Mouse (Mus musculus): ENCODE measurements around the gene Cmas. TPM values are rescaled to one million over a fixed set of nuclear protein-coding genes. Genes with fewer than 3 reads are reported as not detected.

The Cmas gene
- 135 and 141 TPM in 2 replicates for polyA plus RNA-seq (2015; fragmentation: Nextera tagmentation; extraction: Ambion mirVana)

- peak within 1 kb of the TSS; percentile 96 for H3K27ac ChIP-seq
- peak; percentile 94 for ATAC-seq
- H3K36me3 ChIP-seq: 0 out of 2 replicates have a peak, but pooled peaks cover 5% of the 10 kb centered on the region
- peaks cover 10% of the 10 kb centered on the region for H3K4me1 ChIP-seq (replicated peaks)
- no peaks in the 10 kb centered on the region; the same call in 1 of the 2 replicates for H3K27me3 ChIP-seq (replicated peaks)
- H3K9ac ChIP-seq: peak within 1 kb of the TSS; percentile 86
- WGBS: under 1% methylated on average over 66 of the region's 68 CpGs
- peak within 1 kb of the TSS; percentile 75 for H3K4me3 ChIP-seq (replicated peaks)
- H3K4me2 ChIP-seq (replicated peaks): peak within 1 kb of the TSS; percentile 71
- no peaks in the 10 kb centered on the region for H3K9me3 ChIP-seq
Measured at GRCm38 (mm10) chr6:142756507-142757333, at the start of gene Cmas. TSS of gene Cmas (plus strand) at chr6:142756686.

- no peaks in the 10 kb centered on the region for H3K27me3 ChIP-seq (replicated peaks)
- WGBS: 82% methylated on average over 3 of the region's 3 CpGs
- ATAC-seq: no peak
- H3K9ac ChIP-seq: no peak overlapping the region
- no peak overlapping the region for H3K27ac ChIP-seq
- H3K36me3 ChIP-seq: no peaks in the 10 kb centered on the region
- H3K4me2 ChIP-seq (replicated peaks): no peak overlapping the region
- no peaks in the 10 kb centered on the region for H3K9me3 ChIP-seq
- no peak overlapping the region for H3K4me3 ChIP-seq (replicated peaks)
- H3K4me1 ChIP-seq (replicated peaks): peaks cover 8% of the 10 kb centered on the region
Measured at GRCm38 (mm10) chr6:142706688-142707087, 49.8 kb upstream of the Cmas start.

GRCm38 (mm10) chr6:142708369-142708768 lies 48.1 kb upstream of the Cmas start:
- H3K27ac ChIP-seq: no peak overlapping the region
- peaks cover 8% of the 10 kb centered on the region; the same call in 1 of the 2 replicates for H3K4me1 ChIP-seq (replicated peaks)
- no peaks in the 10 kb centered on the region for H3K36me3 ChIP-seq
- 78% methylated on average over 6 of the region's 6 CpGs for WGBS
- H3K9ac ChIP-seq: no peak overlapping the region
- no peaks in the 10 kb centered on the region for H3K9me3 ChIP-seq
- H3K4me3 ChIP-seq (replicated peaks): no peak overlapping the region
- ATAC-seq: no peak
- no peaks in the 10 kb centered on the region for H3K27me3 ChIP-seq (replicated peaks)
- no peak overlapping the region for H3K4me2 ChIP-seq (replicated peaks)

GRCm38 (mm10) chr6:142710690-142711089 lies 45.8 kb upstream of the Cmas start:
- Histone ChIP-seq H3K9ac (no peak overlapping the region), H3K27me3 (replicated peaks) (no peaks in the 10 kb centered on the region), H3K4me1 (replicated peaks) (peaks cover 9% of the 10 kb centered on the region; the same call in 1 of the 2 replicates), H3K4me2 (replicated peaks) (no peak overlapping the region), H3K4me3 (replicated peaks) (no peak overlapping the region), H3K9me3 (no peaks in the 10 kb centered on the region), H3K36me3 (no peaks in the 10 kb centered on the region), H3K27ac (0 out of 2 replicates have a peak overlapping the region, but pooled peaks have one; percentile 23)
- ATAC-seq: no peak
- 68% methylated on average over 6 of the region's 6 CpGs for WGBS

GRCm38 (mm10) chr6:142711106-142711505 lies 45.4 kb upstream of the Cmas start:
- 43% methylated on average over 4 of the region's 4 CpGs for WGBS
- H3K4me2 ChIP-seq (replicated peaks): no peak overlapping the region
- no peak overlapping the region for H3K4me3 ChIP-seq (replicated peaks)
- no peaks in the 10 kb centered on the region for H3K36me3 ChIP-seq
- no peaks in the 10 kb centered on the region for H3K9me3 ChIP-seq
- ATAC-seq: no peak
- H3K27ac ChIP-seq: 0 out of 2 replicates have a peak overlapping the region, but pooled peaks have one; percentile 23
- no peaks in the 10 kb centered on the region for H3K27me3 ChIP-seq (replicated peaks)
- H3K4me1 ChIP-seq (replicated peaks): peaks cover 11% of the 10 kb centered on the region; the same call in 1 of the 2 replicates
- H3K9ac ChIP-seq: no peak overlapping the region

GRCm38 (mm10) chr6:142715026-142715425 lies 41.5 kb upstream of the Cmas start:
- Histone ChIP-seq H3K36me3 (no peaks in the 10 kb centered on the region), H3K9me3 (no peaks in the 10 kb centered on the region), H3K27me3 (replicated peaks) (no peaks in the 10 kb centered on the region), H3K4me3 (replicated peaks) (no peak overlapping the region), H3K4me2 (replicated peaks) (no peak overlapping the region), H3K9ac (no peak overlapping the region), H3K4me1 (replicated peaks) (peaks cover 11% of the 10 kb centered on the region; the same call in 1 of the 2 replicates), H3K27ac (0 out of 2 replicates have a peak overlapping the region, but pooled peaks have one; percentile 48)
- peak; percentile 27; the same call in 1 of the 2 replicates for ATAC-seq
- 55% methylated on average over 8 of the region's 8 CpGs for WGBS

- Histone ChIP-seq H3K9ac (no peak overlapping the region), H3K4me2 (replicated peaks) (no peak overlapping the region), H3K4me1 (replicated peaks) (0 out of 2 replicates have a peak, but pooled peaks cover 5% of the 10 kb centered on the region), H3K27ac (no peak overlapping the region), H3K36me3 (no peaks in the 10 kb centered on the region), H3K27me3 (replicated peaks) (no peaks in the 10 kb centered on the region), H3K9me3 (no peaks in the 10 kb centered on the region), H3K4me3 (replicated peaks) (no peak overlapping the region)
- ATAC-seq: no peak
- WGBS: 48% methylated on average over 4 of the region's 4 CpGs
Measured at GRCm38 (mm10) chr6:142717186-142717585, 39.3 kb upstream of the Cmas start.

GRCm38 (mm10) chr6:142718167-142718566 lies 38.3 kb upstream of the Cmas start:
- WGBS: 38% methylated on average over 7 of the region's 7 CpGs
- no peaks in the 10 kb centered on the region for H3K36me3 ChIP-seq
- H3K9ac ChIP-seq: no peak overlapping the region
- no peak overlapping the region for H3K4me3 ChIP-seq (replicated peaks)
- H3K9me3 ChIP-seq: no peaks in the 10 kb centered on the region
- peak overlapping the region; percentile 70 for H3K27ac ChIP-seq
- no peak overlapping the region for H3K4me2 ChIP-seq (replicated peaks)
- H3K4me1 ChIP-seq (replicated peaks): 0 out of 2 replicates have a peak, but pooled peaks cover 3% of the 10 kb centered on the region
- H3K27me3 ChIP-seq (replicated peaks): no peaks in the 10 kb centered on the region
- ATAC-seq: peak; percentile 64

- WGBS: 80% methylated on average over 6 of the region's 6 CpGs
- H3K9ac ChIP-seq: no peak overlapping the region
- H3K4me2 ChIP-seq (replicated peaks): no peak overlapping the region
- H3K27me3 ChIP-seq (replicated peaks): no peaks in the 10 kb centered on the region
- no peaks in the 10 kb centered on the region for H3K9me3 ChIP-seq
- no peak overlapping the region for H3K4me3 ChIP-seq (replicated peaks)
- H3K4me1 ChIP-seq (replicated peaks): 0 out of 2 replicates have a peak, but pooled peaks cover 3% of the 10 kb centered on the region
- H3K36me3 ChIP-seq: no peaks in the 10 kb centered on the region
- H3K27ac ChIP-seq: no peak overlapping the region
- no peak for ATAC-seq
Measured at GRCm38 (mm10) chr6:142720641-142721040, 35.8 kb upstream of the Cmas start.

GRCm38 (mm10) chr6:142721731-142722130 lies 34.8 kb upstream of the Cmas start:
- no peaks in the 10 kb centered on the region for H3K36me3 ChIP-seq
- no peak overlapping the region for H3K4me2 ChIP-seq (replicated peaks)
- WGBS: 68% methylated on average over 8 of the region's 8 CpGs
- H3K27ac ChIP-seq: no peak overlapping the region
- no peak overlapping the region for H3K4me3 ChIP-seq (replicated peaks)
- H3K27me3 ChIP-seq (replicated peaks): no peaks in the 10 kb centered on the region
- no peak overlapping the region for H3K9ac ChIP-seq
- no peaks in the 10 kb centered on the region for H3K4me1 ChIP-seq (replicated peaks)
- no peak for ATAC-seq
- H3K9me3 ChIP-seq: no peaks in the 10 kb centered on the region

- Histone ChIP-seq H3K9me3 (no peaks in the 10 kb centered on the region), H3K27me3 (replicated peaks) (no peaks in the 10 kb centered on the region), H3K4me1 (replicated peaks) (no peaks in the 10 kb centered on the region), H3K36me3 (no peaks in the 10 kb centered on the region), H3K27ac (no peak overlapping the region), H3K9ac (no peak overlapping the region), H3K4me3 (replicated peaks) (no peak overlapping the region), H3K4me2 (replicated peaks) (no peak overlapping the region)
- no peak for ATAC-seq
- WGBS: 74% methylated on average over 4 of the region's 4 CpGs
Measured at GRCm38 (mm10) chr6:142726032-142726431, 30.5 kb upstream of the Cmas start.

- peak overlapping the region; percentile 68 for H3K27ac ChIP-seq
- no peak overlapping the region for H3K4me3 ChIP-seq (replicated peaks)
- H3K27me3 ChIP-seq (replicated peaks): no peaks in the 10 kb centered on the region
- H3K9ac ChIP-seq: no peak overlapping the region
- no peaks in the 10 kb centered on the region for H3K36me3 ChIP-seq
- H3K9me3 ChIP-seq: no peaks in the 10 kb centered on the region
- H3K4me2 ChIP-seq (replicated peaks): no peak overlapping the region
- peak; percentile 87 for ATAC-seq
- no peaks in the 10 kb centered on the region for H3K4me1 ChIP-seq (replicated peaks)
- WGBS: 50% methylated on average over 14 of the region's 14 CpGs
Measured at GRCm38 (mm10) chr6:142732567-142733290, 23.8 kb upstream of the Cmas start.
